7 mouse cellular contexts compared by ENCODE assay signal in the genomic region with DNA sequence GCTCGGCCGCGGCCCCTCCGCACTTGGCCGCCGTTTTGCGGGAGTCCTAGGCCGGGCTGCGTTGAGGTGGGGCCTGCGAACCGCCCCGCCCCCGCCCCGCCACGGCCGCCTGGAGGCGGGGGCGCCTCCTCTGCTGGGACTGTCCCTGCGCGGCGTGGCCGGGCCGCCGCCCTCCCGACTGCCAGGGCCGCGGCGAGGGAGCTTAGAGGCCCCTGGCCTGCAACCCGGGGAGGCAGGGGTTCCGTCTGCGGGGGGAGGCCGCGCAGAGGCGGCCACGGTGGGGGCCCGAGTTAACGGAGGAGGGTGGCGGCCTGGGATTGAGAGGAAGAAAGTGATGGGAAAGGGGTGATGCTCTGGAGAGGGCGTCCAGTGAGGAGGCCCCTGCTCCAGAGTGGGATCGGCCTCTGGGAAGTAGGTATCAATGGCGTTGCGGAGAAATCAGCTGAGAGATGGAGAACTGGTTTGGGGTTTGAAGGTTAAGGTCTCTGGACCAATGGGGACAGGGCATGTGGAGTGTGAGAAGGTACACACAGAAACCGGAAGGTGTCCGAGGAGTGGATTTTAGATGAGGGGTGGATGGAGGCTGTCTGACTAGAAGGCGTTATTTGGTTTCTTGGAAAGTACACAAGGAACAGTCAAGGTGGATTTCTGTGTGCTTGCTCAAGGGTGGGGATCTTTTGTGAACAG. TPM values are rescaled to one million over a fixed set of nuclear protein-coding genes. Genes with fewer than 3 reads are reported as not detected.
A peak's percentile ranks its signal among the peaks of the same experiment; 100 is the strongest.
DNase-seq lines count a peak whose midpoint lies in the region; ATAC-seq and TF ChIP-seq lines count a peak whose summit lies in the region.

No protein-coding gene starts in this region.

- peaks cover 2% of the 10 kb centered on the region; the same call in 1 of the 2 replicates for H3K4me1 ChIP-seq in bone marrow, adult 2 months (ENCODE audit: control insufficient read depth, insufficient read depth, low read length)
- H3K4me1 ChIP-seq in forebrain, embryonic 14.5 days (ENCODE audit: control insufficient read depth, insufficient read depth, low read length) = no peaks in the 10 kb centered on the region
- peaks cover 19% of the 10 kb centered on the region for H3K4me1 ChIP-seq in limb, embryonic 13.5 days

- H3K4me2 ChIP-seq in forebrain, embryonic 14.5 days (ENCODE audit: low read length) = peak overlapping the region; percentile 71
- peak overlapping the region; percentile 75 for H3K4me2 ChIP-seq in limb, embryonic 13.5 days (replicated peaks)

- H3K36me3 ChIP-seq in forebrain, embryonic 14.5 days (ENCODE audit: control insufficient read depth, insufficient read depth, low read length) = no peaks in the 10 kb centered on the region
- no peaks in the 10 kb centered on the region for H3K36me3 ChIP-seq in limb, embryonic 13.5 days

- ATAC-seq in forebrain, embryonic 14.5 days = peak; percentile 73
- ATAC-seq in limb, embryonic 13.5 days (ENCODE audit: low FRiP score, low read depth) = peak; percentile 78

- H3K27me3 ChIP-seq in forebrain, embryonic 14.5 days (replicated peaks; ENCODE audit: control insufficient read depth, insufficient read depth, low read length) = no peaks in the 10 kb centered on the region
- H3K27me3 ChIP-seq in limb, embryonic 13.5 days = 0 out of 2 replicates have a peak, but pooled peaks cover 3% of the 10 kb centered on the region

- peak overlapping the region; percentile 90 for H3K4me3 ChIP-seq in bone marrow, adult 2 months (replicated peaks; ENCODE audit: control insufficient read depth, low read depth, low read length)
- peak overlapping the region; percentile 97 for H3K4me3 ChIP-seq in forebrain, embryonic 14.5 days (ENCODE audit: low read depth, low read length)
- peak overlapping the region; percentile 87 for H3K4me3 ChIP-seq in limb, embryonic 13.5 days

- no peaks in the 10 kb centered on the region for H3K9me3 ChIP-seq in forebrain, embryonic 14.5 days (replicated peaks; ENCODE audit: control insufficient read depth, low read length)
- no peaks in the 10 kb centered on the region for H3K9me3 ChIP-seq in limb, embryonic 13.5 days

- TF ChIP-seq POLR2A in bone marrow, adult 2 months (IDR thresholded peaks at IDR 0.05; ENCODE audit: borderline replicate concordance, control insufficient read depth, low read depth, low read length) = no peak

- H3K9ac ChIP-seq in forebrain, embryonic 14.5 days (ENCODE audit: low read length) = peak overlapping the region; percentile 93
- peak overlapping the region; percentile 91 for H3K9ac ChIP-seq in limb, embryonic 13.5 days

- DNase-seq in retina, adult 2 months (ENCODE audit: low read depth, low spot score) = peak; percentile 32
- no peak for DNase-seq in retina, postnatal 1 day
- DNase-seq in forebrain, embryonic 14.5 days (ENCODE audit: low spot score) = peak; percentile 35
- peak; percentile 32 to 40 for DNase-seq in natural killer cell, adult 2 months (ENCODE audit: low spot score in 2 of 2)
- no peak for DNase-seq in gastrocnemius, adult 8-10 months (ENCODE audit: low spot score in 2 of 2)

- peak overlapping the region; percentile 99 for H3K27ac ChIP-seq in bone marrow, adult 2 months (ENCODE audit: control insufficient read depth, insufficient read depth, low read depth, low read length, poor library complexity)
- peak overlapping the region; percentile 88 for H3K27ac ChIP-seq in forebrain, embryonic 14.5 days (ENCODE audit: low read depth, low read length)
- peak overlapping the region; percentile 89 for H3K27ac ChIP-seq in limb, embryonic 13.5 days

- under 1% methylated on average over 43 of the region's 45 CpGs for WGBS in bone marrow, adult 2 months
- WGBS in forebrain, embryonic 14.5 days = under 1% methylated on average over 44 of the region's 45 CpGs
- 1% methylated on average over 44 of the region's 45 CpGs for WGBS in limb, embryonic 13.5 days

- TF ChIP-seq CTCF in bone marrow, adult 2 months (IDR thresholded peaks at IDR 0.05; ENCODE audit: control insufficient read depth, insufficient read depth, low read length) = no peak

RNA-seq across cellular contexts. Expression of a gene that starts 0.5 kb away (rescaled TPM):
- polyA plus RNA-seq in bone marrow, adult 2 months (2011; ENCODE audit: insufficient read depth, insufficient read length, low replicate concordance, missing spikeins) = 21.4 and 28.5 TPM in 2 replicates
- polyA plus RNA-seq in forebrain, embryonic 14.5 days (2014; fragmentation: Nextera tagmentation; extraction: Ambion mirVana) = 62.1 and 68.6 TPM in 2 replicates
- 76.1 and 90.7 TPM in 2 replicates for polyA plus RNA-seq in limb, embryonic 13.5 days (2015; fragmentation: Nextera tagmentation; extraction: Ambion mirVana)
- 10 to 100 TPM in 1 of 4 experiments, 1 to 10 TPM in 3; 7.2 to 11.1 (median 8.6) TPM for total RNA-seq in gastrocnemius, adult 8-10 months (2022)

Comparison
In these comparisons a context has a peak if more than half of its experiments do, and no peak if none do; other contexts are left out.
1. DNase-seq: peak in retina, adult 2 months (single experiment), forebrain, embryonic 14.5 days (single experiment) and natural killer cell, adult 2 months (2 of 2); none in retina, postnatal 1 day (single experiment) and gastrocnemius, adult 8-10 months (0 of 2).
2. Peak in every context shown above with its lines, with median percentiles within 50 percentile points of each other: H3K27ac ChIP-seq and H3K4me3 ChIP-seq.